Mouse (Mus musculus) liver, embryonic 13.5 days (tissue): ENCODE results near the gene Cntn6. TPM values are rescaled to one million over a fixed set of nuclear protein-coding genes. Genes with fewer than 3 reads are reported as not detected.

Source experiments
- ATAC-seq: fragments of 200-750 bp; cut with Nextera tagmentation; 2 replicates; pipeline ENCODE4 v1.8.0; 2017; ENCODE audit warnings: low read depth, mild to moderate bottlenecking, moderate number of reproducible peaks, moderate library complexity
- DNase-seq: peaks from one replicate; pipeline ENCODE4 v3.0.0; 2022
- H3K27ac ChIP-seq: fragments of 300-500 bp; sonication (generic); 2 replicates; pipeline ENCODE4 v1.5.1; 2015; ENCODE audit warnings: moderate library complexity, mild to moderate bottlenecking, inconsistent platforms
- H3K27me3 ChIP-seq: fragments of 300-500 bp; sonication (generic); 2 replicates; pipeline ENCODE4 v1.6.1; 2015; ENCODE audit warnings: mild to moderate bottlenecking, inconsistent platforms
- H3K36me3 ChIP-seq: fragments of 300-500 bp; sonication (generic); 2 replicates; pipeline ENCODE4 v1.6.1; 2015; ENCODE audit warnings: mild to moderate bottlenecking, inconsistent platforms
- H3K4me1 ChIP-seq: fragments of 300-500 bp; sonication (generic); replicated peaks from 2 replicates; pipeline ENCODE4 v1.6.1; 2015; ENCODE audit warnings: inconsistent platforms
- H3K4me2 ChIP-seq: fragments of 300-500 bp; sonication (generic); 2 replicates; pipeline ENCODE4 v1.6.1; 2015; ENCODE audit warnings: inconsistent platforms, mild to moderate bottlenecking, moderate library complexity
- H3K4me3 ChIP-seq: fragments of 300-500 bp; sonication (generic); replicated peaks from 2 replicates; pipeline ENCODE4 v1.5.1; 2015; ENCODE audit warnings: mild to moderate bottlenecking, inconsistent platforms
- H3K9ac ChIP-seq: fragments of 300-500 bp; sonication (generic); 2 replicates; pipeline ENCODE4 v1.6.1; 2015; ENCODE audit warnings: mild to moderate bottlenecking, inconsistent platforms
- H3K9me3 ChIP-seq: fragments of 300-500 bp; sonication (generic); replicated peaks from 2 replicates; pipeline ENCODE4 v1.6.1; 2016; ENCODE audit warnings: inconsistent platforms
- WGBS: fragments of 180-500 bp; shearing (Covaris S2); methylation state at CpG from one replicate; pipeline ENCODE4 v1.1.7; 2015; ENCODE audit not compliant: insufficient replicate concordance; 5-methylcytosine and 5-hydroxymethylcytosine counted together
- polyA plus RNA-seq: library from polyadenylated mRNA; unstranded; fragments of >200 nt; fragmentation: Nextera tagmentation; extraction: Ambion mirVana; gene quantifications from 2 replicates; pipeline ENCODE4 v1.2.1, GENCODE M21; 2015

The Cntn6 gene
- polyA plus RNA-seq, result 0.12 TPM in 1 of 2 replicates, not detected in the other

GRCm38 (mm10) chr6:104492490-104493431 lies at the start of gene Cntn6:
TSS of gene Cntn6 (plus strand) at chr6:104492790.
- Histone ChIP-seq H3K9ac (no peak within 1 kb of the TSS), H3K27ac (no peak within 1 kb of the TSS), H3K4me1 (no peaks in the 10 kb centered on the region), H3K36me3 (no peaks in the 10 kb centered on the region), H3K4me3 (no peak within 1 kb of the TSS), H3K9me3 (no peaks in the 10 kb centered on the region), H3K4me2 (no peak within 1 kb of the TSS), H3K27me3 (no peaks in the 10 kb centered on the region)
- WGBS, result 71% methylated on average over 11 of the region's 11 CpGs
- ATAC-seq (no peak), DNase-seq (no peak)

GRCm38 (mm10) chr6:104443731-104444130 lies 48.9 kb upstream of the Cntn6 start:
- Histone ChIP-seq H3K27me3 (no peaks in the 10 kb centered on the region), H3K9ac (no peak overlapping the region), H3K4me3 (no peak overlapping the region), H3K4me2 (no peak overlapping the region), H3K27ac (no peak overlapping the region), H3K4me1 (no peaks in the 10 kb centered on the region), H3K9me3 (0 out of 2 replicates have a peak, but pooled peaks cover under 1% of the 10 kb centered on the region), H3K36me3 (no peaks in the 10 kb centered on the region)
- ATAC-seq, result no peak
- DNase-seq, result no peak
- WGBS, result 62% methylated on average over 3 of the region's 3 CpGs

GRCm38 (mm10) chr6:104470706-104471105 lies 21.9 kb upstream of the Cntn6 start:
- Histone ChIP-seq H3K9ac (no peak overlapping the region), H3K4me3 (no peak overlapping the region), H3K4me1 (no peaks in the 10 kb centered on the region), H3K9me3 (no peaks in the 10 kb centered on the region), H3K27ac (no peak overlapping the region), H3K36me3 (no peaks in the 10 kb centered on the region), H3K27me3 (no peaks in the 10 kb centered on the region), H3K4me2 (no peak overlapping the region)
- DNase-seq (no peak), ATAC-seq (no peak)
- WGBS, result 72% methylated on average over 1 of the region's 1 CpGs

- ATAC-seq (no peak), DNase-seq (no peak)
- H3K36me3 ChIP-seq, result no peaks in the 10 kb centered on the region
- H3K9me3 ChIP-seq, result no peaks in the 10 kb centered on the region
- no peak overlapping the region for H3K4me2 ChIP-seq
- no peaks in the 10 kb centered on the region for H3K27me3 ChIP-seq
- H3K9ac ChIP-seq, result no peak overlapping the region
- H3K4me1 ChIP-seq, result no peaks in the 10 kb centered on the region
- no peak overlapping the region for H3K27ac ChIP-seq
- no peak overlapping the region for H3K4me3 ChIP-seq
These were observed 13.3 kb upstream of the Cntn6 start for GRCm38 (mm10) chr6:104479242-104479641.

GRCm38 (mm10) chr6:104493459-104493858 lies 869 bp downstream of the Cntn6 start:
- Histone ChIP-seq H3K4me1 (no peaks in the 10 kb centered on the region), H3K9ac (no peak overlapping the region), H3K4me3 (no peak overlapping the region), H3K36me3 (no peaks in the 10 kb centered on the region), H3K9me3 (no peaks in the 10 kb centered on the region), H3K27ac (no peak overlapping the region), H3K4me2 (no peak overlapping the region), H3K27me3 (no peaks in the 10 kb centered on the region)
- DNase-seq, result no peak
- no peak for ATAC-seq
- WGBS, result 63% methylated on average over 6 of the region's 6 CpGs

- DNase-seq, result no peak
- no peak for ATAC-seq
- H3K9me3 ChIP-seq, result 0 out of 2 replicates have a peak, but pooled peaks cover 3% of the 10 kb centered on the region
- H3K9ac ChIP-seq, result no peak overlapping the region
- H3K4me3 ChIP-seq, result no peak overlapping the region
- H3K4me2 ChIP-seq, result no peak overlapping the region
- H3K27me3 ChIP-seq, result no peaks in the 10 kb centered on the region
- H3K4me1 ChIP-seq, result no peaks in the 10 kb centered on the region
- no peak overlapping the region for H3K27ac ChIP-seq
- no peaks in the 10 kb centered on the region for H3K36me3 ChIP-seq
- 52% methylated on average over 2 of the region's 2 CpGs for WGBS
These were observed 3.2 kb downstream of the Cntn6 start for GRCm38 (mm10) chr6:104495801-104496200.

- Histone ChIP-seq H3K27ac (no peak overlapping the region), H3K4me3 (no peak overlapping the region), H3K4me2 (no peak overlapping the region), H3K27me3 (no peaks in the 10 kb centered on the region), H3K4me1 (no peaks in the 10 kb centered on the region), H3K9me3 (no peaks in the 10 kb centered on the region), H3K36me3 (no peaks in the 10 kb centered on the region), H3K9ac (no peak overlapping the region)
- no peak for DNase-seq
- no peak for ATAC-seq
- 62% methylated on average over 1 of the region's 1 CpGs for WGBS
These were observed 71.4 kb downstream of the Cntn6 start for GRCm38 (mm10) chr6:104563993-104564392.

- H3K27ac ChIP-seq, result no peak overlapping the region
- H3K27me3 ChIP-seq, result no peaks in the 10 kb centered on the region
- H3K4me1 ChIP-seq, result no peaks in the 10 kb centered on the region
- H3K9ac ChIP-seq, result no peak overlapping the region
- no peak overlapping the region for H3K4me3 ChIP-seq
- no peaks in the 10 kb centered on the region for H3K36me3 ChIP-seq
- DNase-seq, result no peak
- no peaks in the 10 kb centered on the region for H3K9me3 ChIP-seq
- H3K4me2 ChIP-seq, result no peak overlapping the region
- ATAC-seq, result no peak
These were observed 77.0 kb downstream of the Cntn6 start for GRCm38 (mm10) chr6:104569564-104569963.

GRCm38 (mm10) chr6:104588028-104588427 lies 95.4 kb downstream of the Cntn6 start:
- ATAC-seq, result no peak
- no peak overlapping the region for H3K27ac ChIP-seq
- H3K4me3 ChIP-seq, result no peak overlapping the region
- no peaks in the 10 kb centered on the region for H3K4me1 ChIP-seq
- no peak overlapping the region for H3K4me2 ChIP-seq
- H3K36me3 ChIP-seq, result no peaks in the 10 kb centered on the region
- H3K9me3 ChIP-seq, result no peaks in the 10 kb centered on the region
- 45% methylated on average over 3 of the region's 3 CpGs for WGBS
- no peaks in the 10 kb centered on the region for H3K27me3 ChIP-seq
- H3K9ac ChIP-seq, result no peak overlapping the region
- no peak for DNase-seq

- no peaks in the 10 kb centered on the region for H3K9me3 ChIP-seq
- no peak for ATAC-seq
- no peaks in the 10 kb centered on the region for H3K4me1 ChIP-seq
- H3K27me3 ChIP-seq, result no peaks in the 10 kb centered on the region
- H3K27ac ChIP-seq, result no peak overlapping the region
- H3K36me3 ChIP-seq, result no peaks in the 10 kb centered on the region
- DNase-seq, result no peak
- H3K9ac ChIP-seq, result no peak overlapping the region
- 69% methylated on average over 2 of the region's 2 CpGs for WGBS
- H3K4me2 ChIP-seq, result no peak overlapping the region
- H3K4me3 ChIP-seq, result no peak overlapping the region
These were observed 108.3 kb downstream of the Cntn6 start for GRCm38 (mm10) chr6:104600838-104601397.

- no peaks in the 10 kb centered on the region for H3K27me3 ChIP-seq
- no peak for DNase-seq
- no peaks in the 10 kb centered on the region for H3K4me1 ChIP-seq
- H3K4me3 ChIP-seq, result no peak overlapping the region
- ATAC-seq, result no peak
- H3K27ac ChIP-seq, result no peak overlapping the region
- no peak overlapping the region for H3K4me2 ChIP-seq
- no peaks in the 10 kb centered on the region for H3K36me3 ChIP-seq
- H3K9ac ChIP-seq, result no peak overlapping the region
- H3K9me3 ChIP-seq, result no peaks in the 10 kb centered on the region
These were observed 110.3 kb downstream of the Cntn6 start for GRCm38 (mm10) chr6:104602894-104603293.

GRCm38 (mm10) chr6:104603371-104603770 lies 110.8 kb downstream of the Cntn6 start:
- 67% methylated on average over 4 of the region's 4 CpGs for WGBS

More at GRCm38 (mm10) chr6:104603371-104603770, 110.8 kb downstream of the Cntn6 start:
- H3K36me3 ChIP-seq, result no peaks in the 10 kb centered on the region
- no peaks in the 10 kb centered on the region for H3K4me1 ChIP-seq
- no peaks in the 10 kb centered on the region for H3K27me3 ChIP-seq
- no peaks in the 10 kb centered on the region for H3K9me3 ChIP-seq
- no peak overlapping the region for H3K9ac ChIP-seq
- no peak overlapping the region for H3K4me2 ChIP-seq
- ATAC-seq, result no peak
- no peak overlapping the region for H3K4me3 ChIP-seq
- no peak overlapping the region for H3K27ac ChIP-seq
- no peak for DNase-seq
